Mouse (Mus musculus): ENCODE data around the gene Arih1.

DNA sequence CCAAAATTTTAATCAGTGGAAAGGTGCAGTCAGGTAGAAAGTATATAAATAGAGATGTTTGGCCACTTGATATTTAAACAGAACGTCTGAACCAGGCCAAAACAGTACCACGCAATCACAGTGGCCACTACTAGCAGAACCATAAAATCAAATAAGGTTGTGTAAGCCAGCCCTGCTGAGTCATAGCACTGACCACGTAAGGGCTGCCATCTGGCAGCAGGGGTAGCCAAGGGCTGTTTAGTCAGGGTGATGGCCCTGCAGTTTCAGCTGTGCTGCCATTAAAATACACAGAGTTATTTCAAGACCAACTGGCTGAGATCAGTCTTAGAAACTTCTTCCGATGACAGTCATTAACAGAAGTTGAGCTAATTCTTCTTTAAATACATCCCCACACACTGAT, 47.5 kb upstream of the Arih1 start:
- no peak for TF ChIP-seq CTCF (IDR thresholded peaks at IDR 0.05; ENCODE audit: low read depth)
- no peak for TF ChIP-seq EP300 (IDR thresholded peaks at IDR 0.05; ENCODE audit: low read depth)
